Mouse (Mus musculus) limb, embryonic 11.5 days (tissue): ENCODE measurements around the gene Prrxl1. TPM values are rescaled to one million over a fixed set of nuclear protein-coding genes. Genes with fewer than 3 reads are reported as not detected.

Experiments
- ATAC-seq: fragments of 200-750 bp; cut with Nextera tagmentation; 2 replicates; pipeline ENCODE4 v1.8.0; 2017; ENCODE audit warnings: low read depth; ENCODE audit not compliant: insufficient number of reproducible peaks, low FRiP score, low TSS enrichment
- DNase-seq: peaks from one replicate; pipeline ENCODE4 v3.0.0-alpha.2; 2015; ENCODE audit warnings: low spot score
- H3K27ac ChIP-seq: fragments of 300-500 bp; sonication (generic); replicated peaks from 2 replicates; pipeline ENCODE4 v1.5.1; 2014; ENCODE audit warnings: low read depth, mild to moderate bottlenecking, low read length
- H3K27me3 ChIP-seq: fragments of 300-500 bp; sonication (generic); 2 replicates; pipeline ENCODE4 v1.6.1; 2014; ENCODE audit warnings: mild to moderate bottlenecking, low read length, mixed read lengths; ENCODE audit not compliant: control insufficient read depth, insufficient read depth
- H3K36me3 ChIP-seq: fragments of 300-500 bp; sonication (generic); 2 replicates; pipeline ENCODE4 v1.6.1; 2014; ENCODE audit warnings: mild to moderate bottlenecking, low read length, moderate library complexity, mixed read lengths; ENCODE audit not compliant: control insufficient read depth, insufficient read depth
- H3K4me1 ChIP-seq: fragments of 300-500 bp; sonication (generic); 2 replicates; pipeline ENCODE4 v1.6.1; 2014; ENCODE audit warnings: low read length, mixed read lengths; ENCODE audit not compliant: control insufficient read depth, insufficient read depth
- H3K4me2 ChIP-seq: fragments of 300-500 bp; sonication (generic); 2 replicates; pipeline ENCODE4 v1.6.1; 2014; ENCODE audit warnings: low read depth, mild to moderate bottlenecking, moderate library complexity; ENCODE audit not compliant: severe bottlenecking
- H3K4me3 ChIP-seq: fragments of 300-500 bp; sonication (generic); 2 replicates; pipeline ENCODE4 v1.5.1; 2014; ENCODE audit warnings: low read depth, low read length
- H3K9ac ChIP-seq: fragments of 300-500 bp; sonication (generic); 2 replicates; pipeline ENCODE4 v1.6.1; 2014; ENCODE audit warnings: mild to moderate bottlenecking, low read length
- H3K9me3 ChIP-seq: fragments of 300-500 bp; sonication (generic); 2 replicates; pipeline ENCODE4 v1.6.1; 2016; ENCODE audit warnings: low read length; ENCODE audit not compliant: control insufficient read depth
- WGBS: fragments of 180-500 bp; shearing (Covaris S2); extraction: QIAGEN DNeasy Blood & Tissue Kit; methylation state at CpG from one replicate; pipeline ENCODE4 v1.1.7; 2014; 5-methylcytosine and 5-hydroxymethylcytosine counted together
- polyA plus RNA-seq: library from polyadenylated mRNA; unstranded; fragments of >200 nt; fragmentation: Nextera tagmentation; extraction: Ambion mirVana; gene quantifications from 2 replicates; pipeline ENCODE4 v1.2.1, GENCODE M21; 2014

The Prrxl1 gene
- polyA plus RNA-seq, 1 experiment from 2014 or later: not detected

GRCm38 (mm10) chr14:32638485-32638884, 39.3 kb downstream of the Prrxl1 start:
- Histone ChIP-seq H3K4me2 (no peak overlapping the region), H3K36me3 (no peaks in the 10 kb centered on the region), H3K4me1 (0 out of 2 replicates have a peak, but pooled peaks cover 3% of the 10 kb centered on the region), H3K27me3 (no peaks in the 10 kb centered on the region), H3K4me3 (no peak overlapping the region), H3K9me3 (no peaks in the 10 kb centered on the region), H3K27ac (no peak overlapping the region), H3K9ac (no peak overlapping the region)
- WGBS: 86% methylated on average over 2 of the region's 2 CpGs
- DNase-seq (no peak), ATAC-seq (no peak)

- ATAC-seq: no peak
- no peak overlapping the region for H3K9ac ChIP-seq
- H3K4me1 ChIP-seq: no peaks in the 10 kb centered on the region
- 73% methylated on average over 9 of the region's 9 CpGs for WGBS
- no peaks in the 10 kb centered on the region for H3K36me3 ChIP-seq
- H3K27me3 ChIP-seq: no peaks in the 10 kb centered on the region
- DNase-seq: no peak
- H3K27ac ChIP-seq: no peak overlapping the region
- H3K9me3 ChIP-seq: no peaks in the 10 kb centered on the region
- H3K4me2 ChIP-seq: no peak overlapping the region
- no peak overlapping the region for H3K4me3 ChIP-seq
Observed at GRCm38 (mm10) chr14:32659781-32660180, 60.6 kb downstream of the Prrxl1 start.

GRCm38 (mm10) chr14:32663099-32663498, 63.9 kb downstream of the Prrxl1 start:
- no peaks in the 10 kb centered on the region for H3K36me3 ChIP-seq

GRCm38 (mm10) chr14:32673178-32673577, 74.0 kb downstream of the Prrxl1 start:
- H3K27ac ChIP-seq: no peak overlapping the region
- H3K27me3 ChIP-seq: no peaks in the 10 kb centered on the region
- ATAC-seq (no peak), DNase-seq (no peak)
- no peaks in the 10 kb centered on the region for H3K36me3 ChIP-seq
- no peaks in the 10 kb centered on the region for H3K9me3 ChIP-seq
- H3K4me2 ChIP-seq: no peak overlapping the region
- no peak overlapping the region for H3K4me3 ChIP-seq
- H3K4me1 ChIP-seq: no peaks in the 10 kb centered on the region
- H3K9ac ChIP-seq: no peak overlapping the region
- WGBS: 58% methylated on average over 3 of the region's 3 CpGs

More at GRCm38 (mm10) chr14:32663099-32663498, 63.9 kb downstream of the Prrxl1 start:
- Histone ChIP-seq H3K4me3 (no peak overlapping the region), H3K4me2 (no peak overlapping the region), H3K4me1 (no peaks in the 10 kb centered on the region), H3K27ac (no peak overlapping the region), H3K9me3 (no peaks in the 10 kb centered on the region), H3K9ac (no peak overlapping the region), H3K27me3 (no peaks in the 10 kb centered on the region)
- WGBS: 90% methylated on average over 6 of the region's 6 CpGs
- DNase-seq (no peak), ATAC-seq (no peak)

- Histone ChIP-seq H3K4me1 (0 out of 2 replicates have a peak, but pooled peaks cover 4% of the 10 kb centered on the region), H3K9ac (no peak overlapping the region), H3K4me2 (no peak overlapping the region), H3K4me3 (no peak overlapping the region), H3K36me3 (no peaks in the 10 kb centered on the region), H3K9me3 (no peaks in the 10 kb centered on the region), H3K27me3 (no peaks in the 10 kb centered on the region), H3K27ac (no peak overlapping the region)
- 74% methylated on average over 3 of the region's 3 CpGs for WGBS
- ATAC-seq (no peak), DNase-seq (no peak)
Observed at GRCm38 (mm10) chr14:32678565-32678964, 79.4 kb downstream of the Prrxl1 start.

- ATAC-seq (no peak), DNase-seq (no peak)
- Histone ChIP-seq H3K9me3 (no peaks in the 10 kb centered on the region), H3K4me1 (peaks cover 7% of the 10 kb centered on the region; the same call in 1 of the 2 replicates), H3K27ac (no peak overlapping the region), H3K9ac (no peak overlapping the region), H3K4me2 (no peak overlapping the region), H3K27me3 (no peaks in the 10 kb centered on the region), H3K36me3 (no peaks in the 10 kb centered on the region), H3K4me3 (no peak overlapping the region)
- WGBS: 92% methylated on average over 3 of the region's 3 CpGs
Observed at GRCm38 (mm10) chr14:32681603-32682002, 82.4 kb downstream of the Prrxl1 start.

- Histone ChIP-seq H3K9me3 (no peaks in the 10 kb centered on the region), H3K4me2 (no peak overlapping the region), H3K36me3 (no peaks in the 10 kb centered on the region), H3K27ac (no peak overlapping the region), H3K9ac (no peak overlapping the region), H3K4me3 (no peak overlapping the region), H3K27me3 (no peaks in the 10 kb centered on the region), H3K4me1 (peaks cover 7% of the 10 kb centered on the region; the same call in 1 of the 2 replicates)
- 94% methylated on average over 12 of the region's 12 CpGs for WGBS
- DNase-seq: no peak
- ATAC-seq: no peak
Observed at GRCm38 (mm10) chr14:32682536-32682935, 83.3 kb downstream of the Prrxl1 start.

- ATAC-seq (no peak), DNase-seq (peak; percentile 32)
- Histone ChIP-seq H3K4me2 (no peak overlapping the region), H3K4me1 (peaks cover 7% of the 10 kb centered on the region; the same call in 1 of the 2 replicates), H3K4me3 (no peak overlapping the region), H3K27me3 (no peaks in the 10 kb centered on the region), H3K9me3 (no peaks in the 10 kb centered on the region), H3K36me3 (no peaks in the 10 kb centered on the region), H3K9ac (no peak overlapping the region), H3K27ac (no peak overlapping the region)
- 63% methylated on average over 19 of the region's 19 CpGs for WGBS
Observed at GRCm38 (mm10) chr14:32683251-32683838, 84.1 kb downstream of the Prrxl1 start.
